Mouse (Mus musculus): ENCODE measurements at regions not wholly inside any gene's neighbourhood (a gene's known extent, or its start where the extent isn't known, plus 50 kb on each side); places are given as distances from the start of the nearest gene placed in this dataset.

- H3K4me2 ChIP-seq (ENCODE audit: low read depth, low read length), result no peak overlapping the region
- no peaks in the 10 kb centered on the region for H3K27me3 ChIP-seq (ENCODE audit: control insufficient read depth, insufficient read depth, low read depth, low read length)
- H3K9me3 ChIP-seq (replicated peaks; ENCODE audit: control insufficient read depth, low read length), result no peaks in the 10 kb centered on the region
- no peak overlapping the region for H3K9ac ChIP-seq (ENCODE audit: low read depth, low read length)
- no peak overlapping the region for H3K27ac ChIP-seq (ENCODE audit: low read length)
- no peaks in the 10 kb centered on the region for H3K36me3 ChIP-seq (ENCODE audit: control insufficient read depth, insufficient read depth)
- no peak overlapping the region for H3K4me3 ChIP-seq (ENCODE audit: low read depth, low read length)
- no peak for ATAC-seq (ENCODE audit: low read depth)
- WGBS (ENCODE audit: insufficient replicate concordance), result 77% methylated on average over 14 of the region's 14 CpGs
- peaks cover 9% of the 10 kb centered on the region for H3K4me1 ChIP-seq (ENCODE audit: control insufficient read depth, low read depth, low read length)
Observed at GRCm38 (mm10) chr14:76239856-76240493, 129.3 kb downstream of the Nufip1 start.

- Histone ChIP-seq H3K4me1 (ENCODE audit: control insufficient read depth, low read depth, low read length) (peaks cover 11% of the 10 kb centered on the region), H3K27me3 (ENCODE audit: control insufficient read depth, insufficient read depth, low read depth, low read length) (no peaks in the 10 kb centered on the region), H3K27ac (ENCODE audit: low read length) (peak overlapping the region; percentile 43), H3K9me3 (replicated peaks; ENCODE audit: control insufficient read depth, low read length) (no peaks in the 10 kb centered on the region), H3K9ac (ENCODE audit: low read depth, low read length) (no peak overlapping the region), H3K4me3 (ENCODE audit: low read depth, low read length) (peak overlapping the region; percentile 28), H3K4me2 (ENCODE audit: low read depth, low read length) (peak overlapping the region; percentile 44), H3K36me3 (ENCODE audit: control insufficient read depth, insufficient read depth) (no peaks in the 10 kb centered on the region)
- ATAC-seq (ENCODE audit: low read depth), result no peak
- 66% methylated on average over 14 of the region's 14 CpGs for WGBS (ENCODE audit: insufficient replicate concordance)
Observed at GRCm38 (mm10) chr14:76243581-76244337, 133.1 kb downstream of the Nufip1 start.

- ATAC-seq (ENCODE audit: low read depth), result peak; percentile 82
- Histone ChIP-seq H3K9ac (ENCODE audit: low read depth, low read length) (no peak overlapping the region; the same call in 1 of the 2 replicates), H3K36me3 (ENCODE audit: control insufficient read depth, insufficient read depth) (no peaks in the 10 kb centered on the region), H3K4me1 (ENCODE audit: control insufficient read depth, low read depth, low read length) (peaks cover 11% of the 10 kb centered on the region), H3K4me3 (ENCODE audit: low read depth, low read length) (peak overlapping the region; percentile 28), H3K4me2 (ENCODE audit: low read depth, low read length) (peak overlapping the region; percentile 44), H3K9me3 (replicated peaks; ENCODE audit: control insufficient read depth, low read length) (no peaks in the 10 kb centered on the region), H3K27ac (ENCODE audit: low read length) (peak overlapping the region; percentile 56), H3K27me3 (ENCODE audit: control insufficient read depth, insufficient read depth, low read depth, low read length) (no peaks in the 10 kb centered on the region)
- WGBS (ENCODE audit: insufficient replicate concordance), result 24% methylated on average over 18 of the region's 18 CpGs
Observed at GRCm38 (mm10) chr14:76244338-76245062, 133.8 kb downstream of the Nufip1 start.

GRCm38 (mm10) chr14:76245063-76245396, 134.3 kb downstream of the Nufip1 start:
- ATAC-seq (ENCODE audit: low read depth), result peak; percentile 2; the same call in 1 of the 2 replicates
- H3K4me3 ChIP-seq (ENCODE audit: low read depth, low read length), result no peak overlapping the region
- H3K4me2 ChIP-seq (ENCODE audit: low read depth, low read length), result no peak overlapping the region; the same call in 1 of the 2 replicates
- H3K36me3 ChIP-seq (ENCODE audit: control insufficient read depth, insufficient read depth), result no peaks in the 10 kb centered on the region
- no peak overlapping the region for H3K9ac ChIP-seq (ENCODE audit: low read depth, low read length)
- WGBS (ENCODE audit: insufficient replicate concordance), result 32% methylated on average over 4 of the region's 4 CpGs
- H3K27me3 ChIP-seq (ENCODE audit: control insufficient read depth, insufficient read depth, low read depth, low read length), result no peaks in the 10 kb centered on the region
- H3K27ac ChIP-seq (ENCODE audit: low read length), result peak overlapping the region; percentile 56
- no peaks in the 10 kb centered on the region for H3K9me3 ChIP-seq (replicated peaks; ENCODE audit: control insufficient read depth, low read length)
- peaks cover 11% of the 10 kb centered on the region for H3K4me1 ChIP-seq (ENCODE audit: control insufficient read depth, low read depth, low read length)

GRCm38 (mm10) chr14:76247664-76248063, 137.0 kb downstream of the Nufip1 start:
- H3K4me2 ChIP-seq (ENCODE audit: low read depth, low read length), result no peak overlapping the region
- no peaks in the 10 kb centered on the region for H3K9me3 ChIP-seq (replicated peaks; ENCODE audit: control insufficient read depth, low read length)
- H3K27ac ChIP-seq (ENCODE audit: low read length), result no peak overlapping the region
- peaks cover 11% of the 10 kb centered on the region for H3K4me1 ChIP-seq (ENCODE audit: control insufficient read depth, low read depth, low read length)
- no peaks in the 10 kb centered on the region for H3K36me3 ChIP-seq (ENCODE audit: control insufficient read depth, insufficient read depth)
- H3K27me3 ChIP-seq (ENCODE audit: control insufficient read depth, insufficient read depth, low read depth, low read length), result no peaks in the 10 kb centered on the region
- no peak overlapping the region for H3K4me3 ChIP-seq (ENCODE audit: low read depth, low read length)
- 74% methylated on average over 4 of the region's 4 CpGs for WGBS (ENCODE audit: insufficient replicate concordance)
- ATAC-seq (ENCODE audit: low read depth), result no peak
- H3K9ac ChIP-seq (ENCODE audit: low read depth, low read length), result no peak overlapping the region

- no peaks in the 10 kb centered on the region for H3K27me3 ChIP-seq (ENCODE audit: control insufficient read depth, insufficient read depth, low read depth, low read length)
- ATAC-seq (ENCODE audit: low read depth), result no peak
- 66% methylated on average over 3 of the region's 3 CpGs for WGBS (ENCODE audit: insufficient replicate concordance)
- H3K4me3 ChIP-seq (ENCODE audit: low read depth, low read length), result no peak overlapping the region
- no peaks in the 10 kb centered on the region for H3K4me1 ChIP-seq (ENCODE audit: control insufficient read depth, low read depth, low read length)
- H3K9me3 ChIP-seq (replicated peaks; ENCODE audit: control insufficient read depth, low read length), result no peaks in the 10 kb centered on the region
- no peak overlapping the region for H3K9ac ChIP-seq (ENCODE audit: low read depth, low read length)
- no peak overlapping the region for H3K4me2 ChIP-seq (ENCODE audit: low read depth, low read length)
- H3K27ac ChIP-seq (ENCODE audit: low read length), result no peak overlapping the region
- no peaks in the 10 kb centered on the region for H3K36me3 ChIP-seq (ENCODE audit: control insufficient read depth, insufficient read depth)
Observed at GRCm38 (mm10) chr14:76253850-76254249, 143.2 kb downstream of the Nufip1 start.

- H3K9me3 ChIP-seq (replicated peaks; ENCODE audit: control insufficient read depth, low read length), result no peaks in the 10 kb centered on the region
- H3K27ac ChIP-seq (ENCODE audit: low read length), result no peak overlapping the region
- 50% methylated on average over 30 of the region's 30 CpGs for WGBS (ENCODE audit: insufficient replicate concordance)
- H3K4me3 ChIP-seq (ENCODE audit: low read depth, low read length), result no peak overlapping the region
- H3K4me2 ChIP-seq (ENCODE audit: low read depth, low read length), result no peak overlapping the region
- ATAC-seq (ENCODE audit: low read depth), result no peak
- no peak overlapping the region for H3K9ac ChIP-seq (ENCODE audit: low read depth, low read length)
- H3K27me3 ChIP-seq (ENCODE audit: control insufficient read depth, insufficient read depth, low read depth, low read length), result no peaks in the 10 kb centered on the region
- no peaks in the 10 kb centered on the region for H3K36me3 ChIP-seq (ENCODE audit: control insufficient read depth, insufficient read depth)
- H3K4me1 ChIP-seq (ENCODE audit: control insufficient read depth, low read depth, low read length), result no peaks in the 10 kb centered on the region
Observed at GRCm38 (mm10) chr14:76254565-76255501, 144.1 kb downstream of the Nufip1 start.

GRCm38 (mm10) chr14:76255971-76256370, 145.3 kb downstream of the Nufip1 start:
- H3K27ac ChIP-seq (ENCODE audit: low read length), result no peak overlapping the region
- no peaks in the 10 kb centered on the region for H3K36me3 ChIP-seq (ENCODE audit: control insufficient read depth, insufficient read depth)
- no peak for ATAC-seq (ENCODE audit: low read depth)
- no peaks in the 10 kb centered on the region for H3K9me3 ChIP-seq (replicated peaks; ENCODE audit: control insufficient read depth, low read length)
- H3K9ac ChIP-seq (ENCODE audit: low read depth, low read length), result no peak overlapping the region
- no peak overlapping the region for H3K4me3 ChIP-seq (ENCODE audit: low read depth, low read length)
- WGBS (ENCODE audit: insufficient replicate concordance), result 81% methylated on average over 11 of the region's 11 CpGs
- H3K4me1 ChIP-seq (ENCODE audit: control insufficient read depth, low read depth, low read length), result no peaks in the 10 kb centered on the region
- H3K27me3 ChIP-seq (ENCODE audit: control insufficient read depth, insufficient read depth, low read depth, low read length), result no peaks in the 10 kb centered on the region
- H3K4me2 ChIP-seq (ENCODE audit: low read depth, low read length), result no peak overlapping the region
